Mouse (Mus musculus): ENCODE results near the gene Rasa4. TPM values are rescaled to one million over a fixed set of nuclear protein-coding genes. Genes with fewer than 3 reads are reported as not detected.
"Not testable (repeated sequence)": the region's sequence is repeated elsewhere in the genome, so short reads cannot be mapped to it uniquely, and the experiment has no call there.

The Rasa4 gene
- total and polyA plus RNA-seq, 2 experiments from 2014 or later, result 26.8 to 30.6 TPM

DNA sequence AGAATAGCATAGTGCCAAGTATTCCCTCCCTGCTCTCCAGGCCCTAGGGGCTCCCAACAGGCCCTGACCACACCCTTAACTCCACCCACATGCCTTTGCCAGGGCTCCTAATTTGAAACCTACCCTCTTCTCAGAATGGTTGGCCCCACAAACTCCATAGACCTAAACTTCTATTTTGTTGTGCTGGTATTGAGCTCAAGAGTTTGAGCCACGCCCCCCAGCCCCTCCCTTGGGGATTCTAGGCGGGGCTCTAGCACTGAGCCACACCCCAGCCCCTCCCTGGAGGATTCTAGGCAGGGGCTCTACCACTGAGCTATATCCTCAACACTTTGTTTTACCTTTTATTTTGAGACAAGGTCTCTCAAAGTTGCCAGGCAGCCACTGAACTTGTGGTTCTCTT, 42.5 kb upstream of the Rasa4 start:
- H3K27me3 ChIP-seq (ENCODE audit: insufficient read depth, low read length), result no peaks in the 10 kb centered on the region
- H3K4me3 ChIP-seq (ENCODE audit: low read depth, low read length), result no peak overlapping the region
- no peaks in the 10 kb centered on the region for H3K9me3 ChIP-seq (ENCODE audit: low read length)
- H3K4me1 ChIP-seq (ENCODE audit: insufficient read depth, low read length), result no peaks in the 10 kb centered on the region
- DNase-seq (ENCODE audit: low spot score), result no peak
- no peaks in the 10 kb centered on the region for H3K36me3 ChIP-seq (ENCODE audit: insufficient read depth, low read length)
- H3K27ac ChIP-seq (ENCODE audit: low read depth, low read length), result no peak overlapping the region
- no peak for ATAC-seq (ENCODE audit: low FRiP score)
- no peak overlapping the region for H3K9ac ChIP-seq (replicated peaks; ENCODE audit: low read length, poor library complexity, severe bottlenecking)
- 26% methylated on average over 2 of the region's 2 CpGs for WGBS
- H3K4me2 ChIP-seq (ENCODE audit: low read depth, low read length, poor library complexity, severe bottlenecking), result no peak overlapping the region
- no peak for TF ChIP-seq CTCF (IDR thresholded peaks at IDR 0.05)

DNA sequence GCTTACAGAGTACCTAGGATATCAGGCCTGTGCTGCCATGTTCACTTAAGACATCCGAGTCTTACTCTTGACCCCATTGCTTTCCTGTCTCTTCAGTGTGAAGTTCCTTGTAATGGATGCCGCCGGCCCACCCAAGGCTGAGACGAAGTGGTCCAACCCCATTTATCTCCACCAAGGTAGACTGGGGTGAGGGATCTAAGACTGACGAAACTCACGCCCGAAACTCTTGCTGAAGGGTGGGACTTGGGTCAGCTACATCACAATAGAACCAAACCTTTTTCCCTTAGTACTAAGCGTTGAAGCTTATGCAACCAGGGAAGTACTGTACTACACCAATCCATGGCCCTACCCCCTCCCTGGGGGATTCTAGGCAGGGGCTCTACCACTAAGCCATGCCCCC, 42.0 kb upstream of the Rasa4 start:
- Histone ChIP-seq H3K9ac (replicated peaks; ENCODE audit: low read length, poor library complexity, severe bottlenecking) (no peak overlapping the region), H3K36me3 (ENCODE audit: insufficient read depth, low read length) (no peaks in the 10 kb centered on the region), H3K4me1 (ENCODE audit: insufficient read depth, low read length) (no peaks in the 10 kb centered on the region), H3K4me2 (ENCODE audit: low read depth, low read length, poor library complexity, severe bottlenecking) (no peak overlapping the region), H3K4me3 (ENCODE audit: low read depth, low read length) (no peak overlapping the region), H3K27ac (ENCODE audit: low read depth, low read length) (no peak overlapping the region), H3K27me3 (ENCODE audit: insufficient read depth, low read length) (no peaks in the 10 kb centered on the region), H3K9me3 (ENCODE audit: low read length) (no peaks in the 10 kb centered on the region)
- TF ChIP-seq CTCF (IDR thresholded peaks at IDR 0.05), result no peak
- DNase-seq (ENCODE audit: low spot score) (no peak), ATAC-seq (ENCODE audit: low FRiP score) (no peak)
- 94% methylated on average over 8 of the region's 8 CpGs for WGBS

DNA sequence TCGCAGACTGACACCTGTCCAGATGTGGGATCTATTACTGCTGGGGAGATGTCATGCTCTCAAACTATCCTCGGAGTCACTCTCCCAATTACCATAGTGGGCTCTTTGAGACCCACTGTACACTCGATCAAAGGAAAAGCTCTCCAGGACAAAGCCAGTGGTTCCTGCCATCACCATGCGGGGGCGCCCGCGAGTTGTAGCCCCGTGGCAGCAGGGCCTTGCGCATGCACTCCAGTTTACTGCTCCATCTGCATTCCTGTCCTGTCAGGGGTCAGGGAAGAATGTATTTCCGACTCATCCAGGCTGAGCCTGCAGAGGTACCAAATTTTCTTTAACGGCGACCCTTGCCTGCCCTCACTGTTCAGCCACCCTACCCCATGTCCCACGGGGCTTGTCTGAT, 38.9 kb upstream of the Rasa4 start:
- DNase-seq (ENCODE audit: low spot score) (no peak), ATAC-seq (ENCODE audit: low FRiP score) (no peak)
- WGBS, result 67% methylated on average over 13 of the region's 13 CpGs
- Histone ChIP-seq H3K4me1 (ENCODE audit: insufficient read depth, low read length) (no peaks in the 10 kb centered on the region), H3K27ac (ENCODE audit: low read depth, low read length) (no peak overlapping the region), H3K9me3 (ENCODE audit: low read length) (no peaks in the 10 kb centered on the region), H3K27me3 (ENCODE audit: insufficient read depth, low read length) (no peaks in the 10 kb centered on the region), H3K36me3 (ENCODE audit: insufficient read depth, low read length) (no peaks in the 10 kb centered on the region), H3K4me2 (ENCODE audit: low read depth, low read length, poor library complexity, severe bottlenecking) (no peak overlapping the region), H3K4me3 (ENCODE audit: low read depth, low read length) (no peak overlapping the region), H3K9ac (replicated peaks; ENCODE audit: low read length, poor library complexity, severe bottlenecking) (no peak overlapping the region)
- TF ChIP-seq CTCF (IDR thresholded peaks at IDR 0.05), result peak; percentile 24

DNA sequence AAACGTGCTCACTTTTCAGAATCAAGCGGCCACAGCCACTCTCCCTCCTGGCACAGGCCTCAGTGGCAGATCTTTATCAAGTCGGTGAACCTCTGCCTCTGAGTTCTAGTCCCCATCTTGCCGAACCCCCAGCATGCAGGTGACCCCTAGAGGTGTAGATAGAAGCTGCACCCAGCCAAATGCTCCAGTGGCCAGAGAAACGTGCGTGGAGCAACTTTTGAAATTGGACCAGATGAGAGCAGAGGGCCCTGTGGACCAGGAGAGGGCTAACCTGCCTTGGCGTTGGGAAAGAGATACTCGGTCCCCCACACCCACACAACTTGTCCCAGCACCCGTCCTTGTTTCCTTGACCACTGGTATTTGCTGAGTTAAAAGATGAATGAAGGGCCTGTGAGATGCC, 38.3 kb upstream of the Rasa4 start:
- Histone ChIP-seq H3K36me3 (ENCODE audit: insufficient read depth, low read length) (no peaks in the 10 kb centered on the region), H3K27me3 (ENCODE audit: insufficient read depth, low read length) (no peaks in the 10 kb centered on the region), H3K4me1 (ENCODE audit: insufficient read depth, low read length) (no peaks in the 10 kb centered on the region), H3K9me3 (ENCODE audit: low read length) (no peaks in the 10 kb centered on the region), H3K4me3 (ENCODE audit: low read depth, low read length) (no peak overlapping the region), H3K4me2 (ENCODE audit: low read depth, low read length, poor library complexity, severe bottlenecking) (no peak overlapping the region), H3K27ac (ENCODE audit: low read depth, low read length) (no peak overlapping the region), H3K9ac (replicated peaks; ENCODE audit: low read length, poor library complexity, severe bottlenecking) (no peak overlapping the region)
- 35% methylated on average over 9 of the region's 9 CpGs for WGBS
- DNase-seq (ENCODE audit: low spot score) (no peak), ATAC-seq (ENCODE audit: low FRiP score) (no peak)
- peak; percentile 44; the same call in 1 of the 2 replicates for TF ChIP-seq CTCF (IDR thresholded peaks at IDR 0.05)

DNA sequence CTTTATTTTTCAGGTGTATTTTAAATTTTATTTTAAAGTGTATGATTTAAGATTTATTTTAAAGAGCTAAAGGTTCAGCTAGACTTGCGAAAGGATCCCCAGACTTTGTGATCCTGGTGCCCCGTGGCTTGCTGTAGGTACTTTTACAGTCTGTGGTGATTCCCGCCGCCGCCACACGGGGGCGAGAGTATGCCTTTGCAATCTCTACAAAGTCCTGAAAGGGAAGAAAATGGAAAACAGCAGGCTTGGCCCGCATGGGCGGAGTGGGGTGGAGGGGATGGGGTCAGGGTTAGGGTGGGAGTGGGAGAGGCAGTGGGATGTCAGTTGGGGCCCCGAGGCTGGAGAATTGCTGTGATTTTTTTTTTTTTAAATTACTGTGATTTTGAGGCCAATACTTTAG, 37.7 kb upstream of the Rasa4 start:
- no peak overlapping the region for H3K4me2 ChIP-seq (ENCODE audit: low read depth, low read length, poor library complexity, severe bottlenecking)
- no peaks in the 10 kb centered on the region for H3K27me3 ChIP-seq (ENCODE audit: insufficient read depth, low read length)
- no peaks in the 10 kb centered on the region for H3K9me3 ChIP-seq (ENCODE audit: low read length)
- WGBS, result 4% methylated on average over 10 of the region's 10 CpGs
- ATAC-seq (ENCODE audit: low FRiP score) (peak; percentile 52; the same call in 1 of the 2 replicates), DNase-seq (ENCODE audit: low spot score) (peak; percentile 81)
- no peak overlapping the region for H3K4me3 ChIP-seq (ENCODE audit: low read depth, low read length)
- H3K36me3 ChIP-seq (ENCODE audit: insufficient read depth, low read length), result no peaks in the 10 kb centered on the region
- H3K4me1 ChIP-seq (ENCODE audit: insufficient read depth, low read length), result no peaks in the 10 kb centered on the region
- peak; percentile 89 for TF ChIP-seq CTCF (IDR thresholded peaks at IDR 0.05)
- no peak overlapping the region for H3K27ac ChIP-seq (ENCODE audit: low read depth, low read length)
- H3K9ac ChIP-seq (replicated peaks; ENCODE audit: low read length, poor library complexity, severe bottlenecking), result no peak overlapping the region

DNA sequence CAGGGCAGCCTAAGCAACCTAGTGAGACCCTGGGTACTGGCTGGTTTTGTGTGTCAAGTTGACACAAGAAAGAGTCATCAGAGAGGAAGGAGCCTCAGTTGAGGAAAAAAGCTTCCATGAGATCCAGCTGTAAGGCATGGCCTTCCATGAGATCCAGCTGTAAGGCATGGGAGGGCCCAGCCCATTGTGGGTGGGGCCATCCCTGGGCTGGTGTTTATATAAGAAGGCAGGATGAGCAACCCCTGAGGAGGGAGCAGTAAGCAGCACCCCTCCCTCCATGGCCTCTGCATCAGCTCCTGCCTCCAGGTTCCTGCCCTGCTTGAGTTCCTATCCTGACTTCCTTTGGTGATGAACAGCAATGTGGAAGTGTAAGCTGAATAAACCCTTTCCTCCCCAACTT, 35.2 kb upstream of the Rasa4 start:
- H3K36me3 ChIP-seq (ENCODE audit: insufficient read depth, low read length); H3K27ac ChIP-seq (ENCODE audit: low read depth, low read length); H3K4me3 ChIP-seq (ENCODE audit: low read depth, low read length); DNase-seq (ENCODE audit: low spot score); H3K4me2 ChIP-seq (ENCODE audit: low read depth, low read length, poor library complexity, severe bottlenecking); H3K9ac ChIP-seq (replicated peaks; ENCODE audit: low read length, poor library complexity, severe bottlenecking); H3K9me3 ChIP-seq (ENCODE audit: low read length); H3K27me3 ChIP-seq (ENCODE audit: insufficient read depth, low read length); ATAC-seq (ENCODE audit: low FRiP score); H3K4me1 ChIP-seq (ENCODE audit: insufficient read depth, low read length): not testable (repeated sequence)
